Mouse (Mus musculus): Measurements from ENCODE around the gene Cplane1.
A peak's percentile ranks its signal among the peaks of the same experiment; 100 is the strongest.
"Not testable (repeated sequence)": the region's sequence is repeated elsewhere in the genome, so short reads cannot be mapped to it uniquely, and the experiment has no call there.

Gene Cplane1

DNA sequence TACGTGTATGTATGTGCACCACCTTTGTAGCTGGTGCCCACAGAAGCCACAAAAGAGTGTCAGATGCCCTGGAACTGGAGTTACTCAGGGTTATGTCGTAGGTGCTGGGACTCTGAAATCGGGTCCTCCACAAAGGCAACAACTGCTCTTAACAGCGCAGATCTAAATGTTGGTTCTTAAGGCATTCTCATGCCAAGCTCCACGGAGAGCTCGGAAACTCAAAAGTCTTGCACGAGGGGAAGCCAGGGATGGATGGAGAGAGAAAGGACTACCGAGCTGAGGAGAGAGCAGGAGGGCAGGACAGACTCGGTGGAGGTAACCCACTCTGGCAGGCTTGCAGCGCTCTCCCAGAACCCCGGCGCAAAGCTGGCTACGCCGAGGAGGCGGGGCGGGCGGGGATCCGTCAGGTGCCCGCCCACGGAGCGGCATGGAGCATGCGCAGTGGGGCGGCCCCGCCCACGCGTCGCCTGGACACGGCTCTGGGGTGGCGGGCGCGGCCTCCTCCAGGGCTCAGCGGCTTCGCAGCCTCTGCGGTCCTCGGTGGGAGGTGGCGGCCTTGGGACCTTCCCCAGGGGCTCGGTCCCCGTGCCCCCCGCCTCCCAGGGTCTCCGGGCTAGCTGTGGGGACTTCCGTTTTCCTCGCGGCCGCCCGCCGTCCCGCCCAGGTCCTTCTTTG is at the start of gene Cplane1:
TSS of gene Cplane1 (plus strand) at position 516 of the 675 bp plus-strand sequence.
- peak; percentile 92 for DNase-seq

DNA sequence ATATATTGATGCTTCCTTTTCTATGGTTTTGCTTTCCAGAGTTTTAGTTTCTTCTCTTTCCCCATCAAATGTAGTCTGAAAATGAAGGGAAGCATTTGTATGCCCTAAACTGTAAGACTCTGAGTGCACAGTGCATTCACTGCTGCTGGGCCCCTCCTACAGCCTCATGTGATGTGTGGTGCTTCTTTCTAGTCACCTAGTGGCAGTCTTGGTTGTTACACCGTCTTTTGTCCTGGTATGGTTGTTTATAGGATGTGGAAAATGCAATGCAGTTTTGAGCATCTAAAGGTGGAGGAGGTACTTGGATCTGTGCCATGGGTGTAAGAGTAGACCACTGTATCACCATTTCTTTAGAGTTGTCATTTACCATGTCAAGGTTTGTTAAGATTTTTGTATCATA is 39.6 kb upstream of the Cplane1 start:
- DNase-seq = no peak

DNA sequence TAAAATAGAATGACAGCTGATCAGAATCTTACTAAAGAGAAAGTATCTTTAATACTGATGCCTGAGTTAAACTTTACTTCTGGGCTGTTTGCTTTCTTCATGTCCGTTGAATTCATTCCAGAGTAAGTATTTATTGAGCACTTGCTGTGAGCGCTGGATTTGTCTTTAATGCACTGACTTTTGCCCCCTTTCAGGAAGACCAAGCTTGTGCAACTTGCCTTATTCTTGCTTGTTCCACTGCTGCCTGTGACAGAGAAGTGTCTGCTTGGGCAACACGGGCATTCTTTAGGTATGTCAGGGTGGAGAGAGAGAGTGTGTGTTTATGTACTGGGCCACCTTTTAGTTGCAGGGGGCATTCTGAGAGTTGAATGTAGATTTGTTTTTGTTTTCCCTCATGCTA is 37.6 kb upstream of the Cplane1 start:
- no peak for DNase-seq

DNA sequence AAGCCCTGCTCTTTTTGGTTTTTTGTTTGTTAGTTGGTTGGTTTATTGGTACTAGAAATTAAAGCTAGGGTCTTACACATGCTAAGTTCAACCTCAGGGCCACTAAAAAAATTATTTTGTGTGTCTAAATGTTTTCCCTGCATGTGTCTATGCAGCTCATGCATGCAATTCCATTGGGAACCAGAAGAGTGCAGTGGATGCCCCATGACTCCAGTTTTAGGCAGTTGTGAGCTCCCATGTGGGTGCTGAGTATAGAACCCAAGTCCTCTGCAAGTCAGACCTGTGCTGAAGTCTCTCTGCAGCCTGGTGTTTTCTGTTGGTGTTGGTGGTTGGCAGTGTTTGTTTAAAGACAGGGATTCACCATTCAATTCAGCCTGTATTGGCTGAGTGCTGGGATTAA is 37.1 kb upstream of the Cplane1 start:
- no peak for DNase-seq

DNA sequence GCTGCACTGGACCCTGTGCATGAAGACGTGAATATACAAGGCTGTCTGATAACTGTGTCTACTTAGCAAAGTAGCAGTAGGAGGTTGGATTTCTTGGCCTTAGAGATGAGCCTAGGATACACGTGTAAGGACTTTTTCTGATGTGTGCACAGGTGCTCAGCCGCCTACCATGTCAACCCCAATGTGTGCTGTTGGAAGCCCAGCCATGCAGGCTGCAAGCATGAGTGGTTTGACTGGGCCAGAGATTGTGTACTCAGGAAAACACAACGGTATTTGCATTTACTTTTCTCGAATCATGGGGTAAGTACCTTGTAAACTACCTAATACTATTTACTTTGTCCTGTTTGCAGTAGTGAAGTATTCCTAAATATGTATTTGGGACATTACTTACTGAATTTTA is 33.3 kb upstream of the Cplane1 start:
- DNase-seq = no peak

DNA sequence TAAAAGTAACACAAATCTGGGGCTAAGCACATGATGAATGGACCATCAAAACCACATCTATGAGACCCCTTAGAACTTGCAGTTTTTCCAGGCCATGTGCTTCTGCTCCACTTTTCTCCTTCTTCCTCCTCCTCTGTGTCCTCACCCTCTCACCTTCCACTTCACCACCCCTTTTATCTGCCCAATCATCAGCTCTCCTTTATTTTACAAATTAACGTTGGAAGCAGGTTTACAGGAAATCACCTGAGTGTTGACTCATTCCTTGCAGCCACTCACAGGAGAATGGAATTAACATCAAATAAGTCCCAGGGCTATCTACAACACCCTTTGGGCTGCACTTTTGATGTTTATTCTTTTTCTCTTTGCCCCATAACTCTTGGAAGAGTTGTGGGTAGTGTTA is 7.1 kb upstream of the Cplane1 start:
- DNase-seq = no peak

DNA sequence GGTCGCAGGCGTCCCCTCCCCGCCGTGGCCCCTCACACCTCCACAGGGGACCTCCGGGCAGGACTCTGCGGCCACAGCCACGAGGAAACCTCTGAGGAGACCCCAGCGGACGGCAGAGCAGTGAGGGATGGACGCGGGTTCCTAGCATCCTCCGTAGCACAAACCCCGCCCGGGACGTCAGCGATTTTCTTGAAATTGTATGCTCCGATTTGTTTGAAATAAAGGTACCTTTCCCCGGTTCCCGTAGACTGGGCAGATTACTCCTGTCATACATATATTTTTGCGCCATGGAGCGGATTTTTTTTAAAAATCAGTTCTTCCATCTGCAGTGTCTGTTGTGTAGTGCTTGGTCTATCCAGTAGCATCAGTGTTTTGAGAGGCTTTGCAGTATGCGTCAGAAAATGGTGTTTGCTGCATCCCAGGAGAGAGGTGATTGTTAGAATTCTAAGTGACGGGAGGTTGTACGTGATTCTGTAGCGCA is 400 bp downstream of the Cplane1 start:
- no peak for DNase-seq

DNA sequence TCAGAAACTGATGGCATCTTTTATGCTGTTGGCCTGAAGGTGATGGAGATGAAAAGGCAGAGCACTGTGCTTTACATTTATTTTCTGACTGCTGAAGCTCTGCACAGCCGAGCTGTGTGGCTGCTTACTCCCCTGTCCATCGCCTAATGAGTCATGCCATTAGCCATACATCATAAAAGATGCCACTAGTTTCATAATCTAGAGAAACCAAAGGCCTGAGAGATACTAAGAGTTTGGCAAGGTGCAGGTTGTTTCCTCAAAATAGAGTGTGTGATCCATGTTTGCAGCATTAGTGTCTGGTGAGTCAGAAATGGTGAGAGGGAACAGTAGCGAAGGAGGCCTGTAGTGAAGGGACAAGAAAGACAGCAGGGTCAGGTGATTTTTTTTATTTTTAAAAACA is 20.7 kb downstream of the Cplane1 start:
- DNase-seq = no peak

DNA sequence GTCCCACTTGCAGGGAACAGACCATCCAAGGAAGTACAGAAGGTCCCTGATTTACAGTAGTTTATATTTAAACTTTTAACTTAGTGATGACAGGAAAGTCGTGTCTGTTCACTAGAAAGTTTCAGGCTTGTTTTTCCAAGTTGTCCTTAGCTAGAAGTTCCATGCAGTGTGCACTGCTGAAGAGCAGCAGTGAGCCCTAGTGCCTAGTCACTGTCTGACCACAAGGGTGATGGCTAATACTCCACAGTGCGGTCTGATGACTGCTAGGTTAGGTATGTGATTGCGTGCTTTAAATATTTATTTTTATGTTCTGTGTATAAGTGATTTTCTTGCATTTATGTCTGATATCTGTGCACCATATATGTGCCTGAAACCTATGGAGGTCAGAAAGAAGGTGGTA is 21.5 kb downstream of the Cplane1 start:
- no peak for DNase-seq

DNA sequence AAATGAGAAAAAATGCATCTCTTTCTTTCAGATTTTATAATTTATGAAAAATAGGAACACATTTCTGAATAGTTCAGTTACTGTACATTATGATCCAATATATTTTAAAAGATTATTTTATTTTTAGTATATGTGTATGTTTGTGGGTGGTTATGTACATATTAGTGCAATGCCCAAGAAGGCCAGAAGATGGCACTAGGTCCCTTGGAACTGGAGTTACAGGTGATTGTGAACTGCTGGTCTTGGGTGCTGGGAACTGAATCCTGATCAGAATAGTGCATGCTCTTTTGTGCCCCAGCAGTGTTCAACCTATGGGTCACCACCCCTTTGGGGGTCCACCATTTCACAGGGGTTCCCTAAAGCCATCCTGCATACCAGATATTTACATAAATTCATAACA is 31.4 kb downstream of the Cplane1 start:
- no peak for DNase-seq

DNA sequence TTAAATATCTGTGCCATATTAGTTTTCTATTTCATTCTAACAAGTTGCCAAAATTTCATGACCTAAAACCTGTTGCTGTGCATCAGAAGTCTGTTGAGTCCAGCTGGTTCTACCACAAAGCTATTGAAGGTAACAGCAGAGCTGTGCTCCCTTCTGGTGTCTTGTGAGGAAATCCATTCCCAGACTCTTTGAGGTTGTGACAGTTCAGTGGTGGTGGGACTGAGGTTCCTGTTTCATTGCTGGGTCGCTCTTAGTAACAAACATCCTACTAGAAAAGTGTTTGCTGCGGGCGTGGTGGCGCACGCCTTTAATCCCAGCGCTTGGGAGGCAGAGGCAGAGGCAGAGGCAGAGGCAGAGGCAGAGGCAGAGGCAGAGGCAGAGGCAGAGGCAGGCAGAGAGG is 39.5 kb downstream of the Cplane1 start:
- DNase-seq = no peak

DNA sequence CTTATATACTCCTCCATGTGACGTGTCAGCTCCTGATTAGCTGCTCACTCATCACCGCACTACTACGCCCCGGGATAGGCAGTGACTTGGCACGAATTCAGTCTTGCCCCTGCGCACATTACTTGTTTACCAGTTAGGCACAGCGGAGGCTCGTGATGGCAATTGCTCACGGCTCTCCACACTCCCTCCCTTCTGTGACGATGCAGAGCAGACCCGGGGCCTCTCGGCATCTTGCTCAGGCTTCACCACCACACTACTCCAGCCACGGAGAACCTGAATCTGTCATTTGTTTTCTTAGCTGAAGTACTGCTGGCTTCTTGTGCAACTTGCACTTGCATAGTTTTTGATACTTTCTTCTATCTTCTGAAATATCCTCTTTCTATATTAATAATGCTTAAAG is 45.9 kb downstream of the Cplane1 start:
- no peak for DNase-seq

DNA sequence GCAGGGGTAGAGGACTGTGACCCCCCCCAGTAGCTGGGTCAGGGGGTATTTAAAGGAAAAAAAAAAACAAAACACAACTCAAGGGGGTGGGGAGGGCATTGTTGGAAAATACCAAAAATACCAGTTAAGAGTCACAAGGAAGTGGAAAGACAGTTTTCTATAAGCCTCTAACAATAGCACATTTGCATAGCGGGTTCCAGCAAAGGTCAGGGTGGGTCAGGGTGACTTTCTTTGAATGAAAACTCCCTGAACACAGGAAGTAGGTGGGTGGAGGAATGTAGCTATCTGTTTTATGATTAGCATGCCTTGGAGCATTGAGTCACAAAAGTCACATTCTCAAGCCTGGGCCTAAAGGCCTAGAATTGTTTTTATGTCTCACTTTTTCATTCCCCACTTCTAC is 65.3 kb downstream of the Cplane1 start:
- DNase-seq = not testable (repeated sequence)

DNA sequence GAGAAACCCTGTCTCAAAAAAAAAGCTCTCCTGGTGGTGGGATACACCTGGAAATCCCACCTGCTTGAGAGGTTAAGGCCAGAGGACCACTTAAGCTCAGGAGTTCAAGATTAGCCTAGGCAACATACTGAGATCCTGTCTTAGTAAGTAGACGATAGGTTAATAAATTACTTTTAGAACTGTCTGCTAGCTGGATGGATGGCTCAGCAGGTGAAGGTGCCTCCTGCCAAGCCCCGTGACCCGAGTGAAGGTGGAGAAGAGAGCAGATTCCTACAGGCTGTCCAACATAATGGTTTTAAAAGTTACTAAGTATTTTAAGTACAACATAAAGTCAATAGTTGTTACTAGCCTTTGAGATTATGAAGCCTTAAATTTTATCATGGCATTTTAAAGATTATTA is 97.0 kb downstream of the Cplane1 start:
- peak; percentile 66 for DNase-seq

DNA sequence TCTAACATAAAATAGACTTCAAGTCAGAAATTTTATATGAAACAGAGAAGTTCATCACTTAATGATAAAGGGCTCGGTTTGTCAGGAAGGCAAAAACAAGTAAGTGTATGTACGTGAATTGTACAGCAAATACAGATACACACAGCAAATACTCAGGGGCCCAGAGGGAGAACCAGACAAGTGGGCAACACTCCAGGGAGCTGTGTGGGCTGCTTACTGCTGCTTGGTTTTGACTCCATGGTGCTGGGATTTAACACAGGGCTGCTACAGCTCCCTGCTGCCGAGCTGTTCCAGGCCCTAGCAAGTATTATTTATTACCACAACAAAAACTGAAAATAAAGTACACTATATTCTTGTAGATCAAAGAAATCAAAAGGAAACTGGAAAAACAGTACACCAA is 98.3 kb downstream of the Cplane1 start:
- no peak for DNase-seq

DNA sequence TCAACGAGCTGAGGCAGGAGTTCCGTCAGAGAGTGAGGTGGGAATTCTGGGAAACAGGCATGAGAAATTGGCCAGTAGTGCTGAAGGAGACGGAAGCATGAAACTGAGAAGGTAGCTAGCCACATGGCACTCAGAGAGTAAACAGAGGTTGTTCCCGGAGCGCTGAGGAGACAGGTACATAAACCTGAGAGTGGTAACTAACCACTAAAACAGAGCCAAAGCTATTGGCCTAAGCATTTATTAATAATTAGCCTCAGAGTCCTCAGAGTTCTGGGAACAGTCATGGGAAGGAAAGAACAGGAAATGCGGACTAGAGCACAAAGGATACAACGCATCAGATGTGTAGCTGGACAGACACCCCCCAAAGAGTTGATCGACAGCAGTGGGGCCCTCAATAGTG is 99.3 kb downstream of the Cplane1 start:
- DNase-seq = peak; percentile 23

DNA sequence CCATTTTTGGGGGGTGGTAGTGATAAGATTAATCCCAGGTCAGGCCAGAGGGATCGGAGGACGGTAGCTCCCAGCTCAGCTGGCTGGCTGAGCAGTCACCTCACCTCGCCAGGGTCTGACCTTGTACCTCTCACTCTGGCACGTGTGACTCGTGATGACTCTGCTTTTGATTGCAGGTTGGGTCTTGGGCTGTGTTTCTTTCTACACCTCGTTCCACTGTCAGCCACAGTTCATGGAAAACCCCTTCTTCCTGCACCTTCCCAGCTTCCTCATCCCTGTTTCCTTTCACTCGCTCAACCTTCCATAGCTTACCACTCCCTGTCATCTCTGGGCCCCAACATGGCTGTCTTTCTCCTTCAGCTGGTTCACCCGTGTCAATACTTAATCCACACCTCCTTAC is 103.0 kb downstream of the Cplane1 start:
- DNase-seq = no peak

DNA sequence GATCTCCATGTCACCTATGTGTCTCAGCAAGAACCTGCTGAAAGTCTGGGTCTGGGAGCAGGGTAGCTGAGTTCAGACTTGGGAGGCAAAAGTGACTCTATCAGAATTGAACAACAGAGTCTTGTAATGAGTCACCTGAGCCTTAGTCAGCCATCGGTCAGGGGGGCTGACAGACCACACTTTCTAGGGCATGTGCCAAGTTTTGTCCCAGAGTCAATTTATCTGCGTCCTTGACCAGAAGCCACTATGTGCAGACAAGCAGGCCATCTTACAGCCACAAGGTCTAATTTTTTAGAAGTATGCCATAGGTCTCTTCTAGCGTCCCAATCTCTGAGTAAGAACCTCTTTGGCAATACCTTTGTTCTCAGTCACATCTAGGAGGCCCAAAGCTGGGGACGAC is 109.0 kb downstream of the Cplane1 start:
- DNase-seq = not testable (repeated sequence)

DNA sequence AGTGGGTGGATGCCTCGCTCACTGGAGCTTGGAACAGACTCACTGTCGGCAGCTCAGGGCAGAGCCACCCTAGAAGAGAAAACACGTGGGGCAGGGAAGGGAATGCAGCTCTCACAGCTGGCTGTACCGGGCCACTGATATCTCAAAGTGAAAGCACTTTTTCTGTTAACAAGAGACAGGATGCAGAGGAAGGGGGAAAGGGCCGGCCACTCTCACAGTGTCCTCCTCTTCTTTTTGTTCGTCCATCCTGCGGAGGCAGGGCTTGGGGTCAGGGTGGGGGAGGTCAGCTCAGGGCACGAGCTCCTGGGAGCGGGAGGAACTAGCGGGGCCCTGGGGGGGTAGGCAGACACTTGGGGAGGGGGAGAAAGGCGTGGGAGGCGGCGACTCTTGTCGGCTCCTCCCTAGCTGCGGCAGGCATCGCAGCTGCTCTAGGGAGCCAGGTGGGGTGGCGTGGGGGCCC is 110.4 kb downstream of the Cplane1 start:
- peak; percentile 26 for DNase-seq

DNA sequence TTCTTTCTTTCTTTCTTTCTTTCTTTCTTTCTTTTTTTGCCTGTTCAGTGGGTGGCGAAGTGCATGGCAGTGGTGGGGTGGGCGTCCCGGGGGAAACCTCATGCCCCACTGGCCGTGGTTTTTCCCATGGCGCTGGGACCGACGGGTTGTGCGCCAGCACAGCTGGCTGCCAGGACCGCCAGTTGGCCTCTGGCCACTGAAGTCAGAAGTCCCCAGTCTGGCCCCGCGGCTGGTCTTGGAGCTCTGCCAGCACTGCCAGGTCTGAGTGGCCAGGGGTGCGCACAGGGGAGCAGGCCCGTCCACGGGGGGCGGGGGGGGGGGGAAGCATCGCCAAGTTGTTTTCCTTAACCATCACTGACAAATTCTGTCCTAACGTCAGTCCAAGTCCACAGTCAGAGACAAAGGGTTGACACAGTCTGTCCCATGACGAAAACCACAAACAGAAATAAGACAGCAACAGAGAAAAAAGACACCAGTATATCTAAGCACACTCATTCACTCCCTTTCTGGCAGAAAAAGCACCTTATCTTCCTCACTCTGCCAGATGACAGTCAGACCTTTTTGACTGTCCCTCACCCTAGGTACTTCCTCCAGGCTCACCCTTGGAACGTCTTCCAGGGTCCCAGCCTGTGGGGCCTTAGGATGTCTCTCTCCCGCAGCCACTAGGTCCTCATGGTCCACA is 111.2 kb downstream of the Cplane1 start:
- DNase-seq = peak; percentile 69

DNA sequence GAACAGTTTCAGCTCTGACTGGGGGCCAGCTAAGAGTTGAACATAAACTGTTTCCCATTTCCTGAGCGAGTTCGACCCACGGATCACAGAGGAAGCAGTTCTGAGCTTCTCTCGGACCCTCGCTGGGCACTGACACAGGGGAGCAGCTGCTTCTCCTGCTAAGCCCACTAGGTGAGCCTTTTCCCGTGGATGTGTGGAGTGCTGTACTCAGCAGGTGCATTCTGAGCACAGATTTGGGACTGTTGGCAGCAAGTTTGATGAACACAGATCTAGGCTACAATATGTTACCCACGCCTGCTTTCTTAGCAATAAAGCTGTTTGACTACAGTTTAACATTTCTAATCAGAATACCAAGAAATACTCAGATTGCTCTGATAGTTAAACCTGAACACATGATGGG is 112.8 kb downstream of the Cplane1 start:
- no peak for DNase-seq

DNA sequence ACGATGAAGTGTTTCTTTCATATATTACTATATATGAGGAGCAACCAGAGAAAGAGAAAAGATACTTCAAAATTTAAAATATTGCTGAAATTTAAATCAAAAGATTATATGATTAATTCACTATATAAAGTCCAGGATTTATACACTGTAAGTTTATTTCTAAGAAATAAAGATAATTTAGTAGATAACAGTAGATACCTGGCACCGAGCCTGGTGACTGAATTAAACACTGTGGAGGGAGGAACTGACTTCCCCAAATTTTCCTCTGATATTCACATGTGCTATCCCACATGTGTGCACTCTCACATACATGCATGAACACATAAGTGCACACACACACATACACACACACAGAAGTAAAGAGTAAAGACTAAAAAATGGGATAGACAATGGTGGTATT is 113.2 kb downstream of the Cplane1 start:
- no peak for DNase-seq

DNA sequence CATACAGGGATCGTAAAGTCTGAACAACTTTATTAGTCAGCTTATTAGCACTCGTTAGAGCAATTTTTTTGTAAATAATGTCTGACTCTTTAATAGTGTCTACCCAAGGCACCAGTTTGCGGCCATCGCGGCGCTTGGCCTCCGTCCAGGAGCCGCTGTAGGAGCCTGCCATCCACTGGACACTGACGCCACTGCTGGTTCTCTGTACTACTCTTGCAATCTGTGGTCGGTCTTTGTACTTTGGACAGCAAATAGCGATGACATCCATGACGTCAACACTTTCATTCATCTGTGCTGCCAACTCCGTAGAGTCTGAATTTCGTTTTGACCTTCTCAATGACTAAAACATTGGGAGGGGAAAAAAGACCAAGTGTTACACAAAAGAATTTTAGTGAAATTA is 122.3 kb downstream of the Cplane1 start:
- no peak for DNase-seq

DNA sequence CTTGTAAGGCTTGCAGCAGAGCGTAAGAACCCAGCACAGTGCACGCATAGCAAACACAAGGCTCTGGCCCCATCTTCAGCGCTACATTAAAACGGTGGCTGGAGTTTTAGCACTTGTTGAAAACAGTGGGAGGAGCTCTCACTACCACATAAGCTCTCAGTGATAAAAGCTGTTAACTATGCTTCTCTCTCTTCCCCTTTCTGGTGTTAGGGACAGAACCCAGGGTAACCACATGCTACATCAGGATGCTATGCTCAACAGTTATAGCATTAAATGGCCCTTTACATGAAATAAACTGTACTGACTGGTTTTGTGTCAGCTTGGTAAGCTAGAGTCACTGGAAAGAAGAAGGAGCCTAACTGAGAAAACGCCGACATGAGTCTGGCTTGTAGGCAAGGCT is 125.2 kb downstream of the Cplane1 start:
- no peak for DNase-seq

DNA sequence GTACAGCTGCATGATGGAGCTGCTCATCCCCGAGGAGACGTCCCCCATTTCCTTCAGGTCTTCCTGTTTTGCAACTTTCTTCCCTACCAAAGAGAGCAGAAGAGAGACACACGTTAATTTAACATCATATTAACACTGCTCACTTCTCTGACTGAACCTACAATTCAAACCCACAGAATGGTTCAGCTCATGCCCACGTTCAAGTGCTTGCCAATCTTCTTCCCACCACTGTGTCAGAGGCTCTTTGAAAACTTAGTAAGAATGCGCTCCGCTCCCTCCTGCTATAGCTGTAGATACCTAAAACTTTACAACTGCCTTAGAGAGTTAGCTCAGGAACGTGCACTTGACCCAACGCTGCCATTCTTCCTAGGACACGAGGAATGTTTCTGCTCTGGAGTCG is 134.0 kb downstream of the Cplane1 start:
- DNase-seq = no peak

Measured in kidney, adult 18-20 months (tissue).